Mouse (Mus musculus): ENCODE data around the gene Nkx6-1. TPM values are rescaled to one million over a fixed set of nuclear protein-coding genes. Genes with fewer than 3 reads are reported as not detected.

The Nkx6-1 gene
- polyA plus RNA-seq, 1 experiment from 2014 or later = 0.15 TPM

DNA sequence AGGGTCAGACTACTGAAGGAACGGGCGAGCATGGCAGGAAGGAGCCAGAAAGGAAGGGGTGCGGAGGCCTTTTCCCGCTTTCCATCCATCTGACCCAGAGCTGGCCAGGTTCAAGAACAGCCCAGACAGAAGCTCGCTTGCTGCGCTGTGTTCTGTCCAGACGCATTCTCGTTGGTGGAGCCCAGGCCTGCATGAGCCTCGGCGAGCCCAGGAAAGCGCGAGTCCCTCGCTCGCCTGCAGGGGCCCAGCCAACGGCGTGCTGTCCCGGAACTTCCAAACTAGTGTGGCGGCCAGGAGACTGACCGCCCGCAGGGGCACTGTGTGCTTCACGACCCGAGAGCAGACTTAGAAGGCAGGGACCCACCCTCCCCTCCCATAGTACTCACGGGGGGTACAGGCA lies 1.6 kb downstream of the Nkx6-1 start:
- H3K27ac ChIP-seq (ENCODE audit: low read depth, low read length) = no peak overlapping the region
- H3K9me3 ChIP-seq (replicated peaks; ENCODE audit: control insufficient read depth, low read length) = no peaks in the 10 kb centered on the region
- peak overlapping the region; percentile 35; the same call in 1 of the 2 replicates for H3K9ac ChIP-seq (ENCODE audit: low read length)
- peaks cover 76% of the 10 kb centered on the region for H3K27me3 ChIP-seq (replicated peaks; ENCODE audit: control insufficient read depth, insufficient read depth, low read length)
- peak overlapping the region; percentile 31 for H3K4me3 ChIP-seq (ENCODE audit: low read depth, low read length)
- DNase-seq (ENCODE audit: low spot score) (peak; percentile 65), ATAC-seq (0 out of 2 replicates have a peak, but pooled peaks have one; percentile 27)
- peaks cover 6% of the 10 kb centered on the region for H3K4me1 ChIP-seq (ENCODE audit: control insufficient read depth, insufficient read depth, low read length)
- no peaks in the 10 kb centered on the region for H3K36me3 ChIP-seq (ENCODE audit: control insufficient read depth, insufficient read depth, low read length)
- WGBS = 0% methylated on average over 23 of the region's 23 CpGs
- peak overlapping the region; percentile 49 for H3K4me2 ChIP-seq (ENCODE audit: low read length)

DNA sequence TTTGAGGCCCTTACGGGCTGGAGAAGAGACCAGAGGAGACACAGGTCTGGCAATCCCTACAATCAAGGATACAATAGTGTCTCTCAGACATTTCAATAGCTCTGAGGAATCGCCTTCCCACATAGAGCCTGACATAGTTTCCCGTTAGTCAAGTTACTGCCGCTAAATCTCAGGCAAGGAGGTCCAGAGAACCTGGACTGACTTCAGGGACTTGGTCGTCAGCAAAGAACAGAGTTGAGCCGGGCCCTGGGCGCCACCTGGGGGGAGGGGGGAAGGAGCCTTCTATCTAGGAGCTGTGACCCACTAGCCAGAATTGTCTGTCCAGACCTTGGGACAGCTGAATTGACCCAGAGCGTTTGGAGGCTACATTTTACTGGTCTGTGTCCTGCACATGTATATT lies 2.3 kb downstream of the Nkx6-1 start:
- no peak overlapping the region for H3K4me2 ChIP-seq (ENCODE audit: low read length)
- H3K4me1 ChIP-seq (ENCODE audit: control insufficient read depth, insufficient read depth, low read length) = peaks cover 6% of the 10 kb centered on the region
- no peak overlapping the region for H3K27ac ChIP-seq (ENCODE audit: low read depth, low read length)
- no peak overlapping the region for H3K9ac ChIP-seq (ENCODE audit: low read length)
- H3K36me3 ChIP-seq (ENCODE audit: control insufficient read depth, insufficient read depth, low read length) = no peaks in the 10 kb centered on the region
- DNase-seq (ENCODE audit: low spot score) (no peak), ATAC-seq (no peak)
- peaks cover 74% of the 10 kb centered on the region for H3K27me3 ChIP-seq (replicated peaks; ENCODE audit: control insufficient read depth, insufficient read depth, low read length)
- 3% methylated on average over 8 of the region's 8 CpGs for WGBS
- no peak overlapping the region for H3K4me3 ChIP-seq (ENCODE audit: low read depth, low read length)
- H3K9me3 ChIP-seq (replicated peaks; ENCODE audit: control insufficient read depth, low read length) = no peaks in the 10 kb centered on the region

DNA sequence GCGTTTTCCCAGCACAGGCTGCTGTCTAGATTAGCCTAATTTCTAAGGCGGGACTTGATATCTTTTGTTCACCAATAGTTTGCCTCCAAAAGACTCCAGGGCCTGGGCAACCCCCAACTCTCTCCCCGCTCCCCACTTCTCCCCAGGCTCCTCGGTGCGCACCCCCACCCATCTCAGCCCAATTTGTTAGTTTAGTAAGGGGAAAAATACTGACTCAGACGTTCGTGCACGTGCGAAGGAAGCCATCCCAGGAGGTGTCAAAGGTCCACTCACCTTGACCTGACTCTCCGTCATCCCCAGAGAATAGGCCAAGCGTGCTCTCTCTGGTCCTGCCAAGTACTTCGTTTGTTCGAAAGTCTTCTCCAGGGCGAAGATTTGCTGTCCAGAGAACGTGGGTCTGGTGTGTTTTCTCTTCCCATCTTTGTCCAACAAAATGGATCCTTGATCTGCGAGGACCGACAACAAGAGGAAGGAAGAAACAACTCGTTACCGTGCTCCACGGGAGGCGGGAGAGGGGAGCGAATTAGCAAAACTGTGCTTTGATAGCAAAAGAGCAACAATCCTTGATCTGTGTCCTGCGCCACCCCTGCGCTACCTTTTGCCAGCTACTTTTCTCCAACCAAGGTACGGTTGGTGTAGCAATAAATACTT lies 3.1 kb downstream of the Nkx6-1 start:
- Histone ChIP-seq H3K9ac (ENCODE audit: low read length) (no peak overlapping the region), H3K4me3 (ENCODE audit: low read depth, low read length) (no peak overlapping the region), H3K4me2 (ENCODE audit: low read length) (no peak overlapping the region), H3K9me3 (replicated peaks; ENCODE audit: control insufficient read depth, low read length) (no peaks in the 10 kb centered on the region), H3K27me3 (replicated peaks; ENCODE audit: control insufficient read depth, insufficient read depth, low read length) (peaks cover 74% of the 10 kb centered on the region), H3K27ac (ENCODE audit: low read depth, low read length) (no peak overlapping the region), H3K36me3 (ENCODE audit: control insufficient read depth, insufficient read depth, low read length) (no peaks in the 10 kb centered on the region), H3K4me1 (ENCODE audit: control insufficient read depth, insufficient read depth, low read length) (peaks cover 6% of the 10 kb centered on the region)
- 1% methylated on average over 25 of the region's 25 CpGs for WGBS
- no peak for ATAC-seq
- no peak for DNase-seq (ENCODE audit: low spot score)

DNA sequence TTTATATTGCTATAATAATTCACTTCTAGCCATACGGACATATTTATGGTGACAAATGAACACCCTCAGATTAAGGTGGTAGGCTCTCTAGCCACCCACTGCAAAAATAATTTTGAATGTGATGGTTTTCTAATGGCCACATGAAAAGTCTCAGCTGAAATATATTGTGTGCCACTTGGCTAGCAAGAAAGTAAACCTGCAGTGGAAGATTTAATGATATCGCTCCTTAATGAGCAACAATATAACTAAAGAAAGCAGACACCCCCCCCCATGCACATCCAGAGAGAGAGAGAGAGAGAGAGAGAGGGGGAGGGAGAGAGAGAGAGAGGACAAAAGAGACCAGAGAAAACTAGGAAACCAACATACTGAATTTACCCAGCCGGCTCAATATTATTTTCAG lies 4.1 kb downstream of the Nkx6-1 start:
- Histone ChIP-seq H3K4me2 (ENCODE audit: low read length) (no peak overlapping the region), H3K27me3 (replicated peaks; ENCODE audit: control insufficient read depth, insufficient read depth, low read length) (peaks cover 76% of the 10 kb centered on the region), H3K4me3 (ENCODE audit: low read depth, low read length) (no peak overlapping the region), H3K4me1 (ENCODE audit: control insufficient read depth, insufficient read depth, low read length) (peaks cover 6% of the 10 kb centered on the region), H3K36me3 (ENCODE audit: control insufficient read depth, insufficient read depth, low read length) (no peaks in the 10 kb centered on the region), H3K9ac (ENCODE audit: low read length) (no peak overlapping the region), H3K27ac (ENCODE audit: low read depth, low read length) (no peak overlapping the region), H3K9me3 (replicated peaks; ENCODE audit: control insufficient read depth, low read length) (no peaks in the 10 kb centered on the region)
- DNase-seq (ENCODE audit: low spot score) (no peak), ATAC-seq (no peak)
- 0% methylated on average over 3 of the region's 3 CpGs for WGBS

DNA sequence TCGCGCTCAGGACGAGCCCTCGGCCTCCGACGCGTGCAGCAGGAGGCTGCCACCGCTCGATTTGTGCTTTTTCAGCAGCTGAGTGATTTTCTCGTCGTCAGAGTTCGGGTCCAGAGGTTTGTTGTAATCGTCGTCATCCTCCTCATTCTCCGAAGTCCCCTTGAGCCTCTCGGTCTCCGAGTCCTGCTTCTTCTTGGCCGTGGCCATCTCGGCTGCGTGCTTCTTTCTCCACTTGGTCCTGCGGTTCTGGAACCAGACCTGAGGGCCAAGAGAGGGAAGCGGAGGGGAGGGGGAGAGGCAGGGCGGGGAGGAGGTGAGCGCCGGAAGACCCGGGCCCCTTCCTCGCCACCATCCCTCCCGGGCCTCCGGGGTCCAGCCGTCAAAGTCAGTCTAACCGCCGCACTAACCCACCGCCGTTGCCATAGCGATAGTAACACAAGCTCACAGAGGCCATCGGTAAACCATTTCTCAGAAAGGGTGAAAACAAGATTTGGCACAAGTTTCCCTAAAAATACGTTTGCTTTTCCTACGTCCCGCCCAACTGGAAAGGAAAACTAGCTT lies 5.3 kb downstream of the Nkx6-1 start:
- DNase-seq (ENCODE audit: low spot score) (peak; percentile 59), ATAC-seq (no peak)
- Histone ChIP-seq H3K4me3 (ENCODE audit: low read depth, low read length) (peak overlapping the region; percentile 6; the same call in 1 of the 2 replicates), H3K27me3 (replicated peaks; ENCODE audit: control insufficient read depth, insufficient read depth, low read length) (peaks cover 76% of the 10 kb centered on the region), H3K4me2 (ENCODE audit: low read length) (peak overlapping the region; percentile 14; the same call in 1 of the 2 replicates), H3K36me3 (ENCODE audit: control insufficient read depth, insufficient read depth, low read length) (no peaks in the 10 kb centered on the region), H3K9ac (ENCODE audit: low read length) (no peak overlapping the region), H3K27ac (ENCODE audit: low read depth, low read length) (no peak overlapping the region), H3K9me3 (replicated peaks; ENCODE audit: control insufficient read depth, low read length) (no peaks in the 10 kb centered on the region), H3K4me1 (ENCODE audit: control insufficient read depth, insufficient read depth, low read length) (peaks cover 6% of the 10 kb centered on the region; the same call in 1 of the 2 replicates)
- WGBS = under 1% methylated on average over 32 of the region's 39 CpGs

DNA sequence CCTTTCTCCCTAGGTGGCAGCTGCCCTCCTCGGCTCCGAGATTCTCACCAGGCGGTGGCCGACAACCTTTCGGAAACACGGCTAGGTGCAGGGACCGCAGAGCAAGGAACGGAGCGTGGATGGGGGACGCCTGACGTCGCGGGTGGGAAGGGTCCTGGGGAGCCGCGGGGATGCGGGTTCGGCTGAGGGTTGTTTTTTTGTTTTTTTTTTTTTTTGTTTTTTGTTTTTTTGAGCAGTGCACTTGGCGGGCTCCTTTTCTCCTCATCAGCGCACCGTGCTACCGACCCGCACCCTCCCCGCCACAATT lies 5.9 kb downstream of the Nkx6-1 start:
- Histone ChIP-seq H3K9me3 (replicated peaks; ENCODE audit: control insufficient read depth, low read length) (no peaks in the 10 kb centered on the region), H3K27ac (ENCODE audit: low read depth, low read length) (no peak overlapping the region), H3K4me2 (ENCODE audit: low read length) (no peak overlapping the region), H3K27me3 (replicated peaks; ENCODE audit: control insufficient read depth, insufficient read depth, low read length) (peaks cover 77% of the 10 kb centered on the region), H3K4me3 (ENCODE audit: low read depth, low read length) (no peak overlapping the region), H3K36me3 (ENCODE audit: control insufficient read depth, insufficient read depth, low read length) (no peaks in the 10 kb centered on the region), H3K9ac (ENCODE audit: low read length) (no peak overlapping the region), H3K4me1 (ENCODE audit: control insufficient read depth, insufficient read depth, low read length) (peaks cover 5% of the 10 kb centered on the region; the same call in 1 of the 2 replicates)
- no peak for ATAC-seq
- no peak for DNase-seq (ENCODE audit: low spot score)
- WGBS = under 1% methylated on average over 22 of the region's 23 CpGs

DNA sequence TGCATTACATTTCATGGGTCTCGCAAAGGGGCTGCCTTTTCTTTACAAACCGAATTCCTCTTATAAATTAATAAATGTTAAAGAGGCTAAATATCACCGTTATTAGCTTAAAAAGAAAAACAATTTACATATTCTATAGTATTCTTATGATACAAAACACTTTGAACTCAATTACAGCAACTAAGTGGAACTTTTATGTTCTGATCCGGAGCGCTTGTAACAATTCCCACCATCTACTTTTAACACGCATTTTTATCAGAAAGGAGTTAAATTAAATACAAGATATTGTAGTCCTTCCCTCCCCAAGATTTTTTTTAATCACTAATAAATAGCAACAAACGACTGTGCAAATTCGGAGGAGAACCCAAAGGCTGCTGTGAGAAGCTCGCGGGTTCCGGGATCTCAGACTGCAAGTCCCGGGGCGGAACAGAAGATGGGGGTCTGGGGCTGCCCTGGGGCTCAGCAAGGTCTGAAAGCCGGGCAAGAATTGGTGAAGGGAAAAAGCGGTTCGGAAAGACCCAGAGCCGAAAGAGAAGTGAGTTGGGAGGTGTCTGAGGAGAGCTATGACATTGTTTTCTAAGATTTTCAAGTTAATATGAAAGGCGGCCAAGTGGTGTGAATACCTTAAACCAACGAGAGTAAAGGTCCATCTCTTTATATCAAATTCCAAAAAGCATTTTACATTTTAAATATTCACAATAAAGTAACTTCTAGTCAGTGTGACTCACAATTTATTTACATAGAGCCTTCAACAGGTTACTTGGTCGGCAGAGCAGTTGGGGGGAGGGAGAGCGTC lies 6.4 kb downstream of the Nkx6-1 start:
- Histone ChIP-seq H3K36me3 (ENCODE audit: control insufficient read depth, insufficient read depth, low read length) (no peaks in the 10 kb centered on the region), H3K4me1 (ENCODE audit: control insufficient read depth, insufficient read depth, low read length) (0 out of 2 replicates have a peak, but pooled peaks cover under 1% of the 10 kb centered on the region), H3K27me3 (replicated peaks; ENCODE audit: control insufficient read depth, insufficient read depth, low read length) (peaks cover 79% of the 10 kb centered on the region), H3K27ac (ENCODE audit: low read depth, low read length) (no peak overlapping the region), H3K4me2 (ENCODE audit: low read length) (no peak overlapping the region), H3K4me3 (ENCODE audit: low read depth, low read length) (no peak overlapping the region), H3K9me3 (replicated peaks; ENCODE audit: control insufficient read depth, low read length) (no peaks in the 10 kb centered on the region), H3K9ac (ENCODE audit: low read length) (no peak overlapping the region)
- under 1% methylated on average over 21 of the region's 21 CpGs for WGBS
- ATAC-seq (no peak), DNase-seq (ENCODE audit: low spot score) (no peak)

DNA sequence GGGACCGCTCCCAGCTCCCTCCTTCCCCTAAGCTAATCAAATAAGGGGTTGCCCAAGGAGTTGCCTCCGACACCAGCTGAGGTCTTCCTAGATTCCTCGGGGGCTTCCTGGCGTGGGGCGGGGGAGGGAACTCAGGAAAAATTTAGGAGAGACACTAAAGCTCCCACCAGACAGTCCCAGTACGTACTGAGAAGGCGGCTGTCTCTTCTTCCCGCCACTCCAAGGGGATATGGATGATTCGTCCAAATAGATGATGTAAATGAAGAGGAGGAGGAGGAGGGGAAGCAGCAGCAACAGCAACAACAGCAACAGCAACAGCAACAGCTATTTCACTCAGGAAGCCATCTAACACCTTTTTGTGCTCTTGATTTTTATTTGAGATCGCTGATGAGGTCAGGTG lies 7.1 kb downstream of the Nkx6-1 start:
- Histone ChIP-seq H3K4me2 (ENCODE audit: low read length) (no peak overlapping the region), H3K27ac (ENCODE audit: low read depth, low read length) (no peak overlapping the region), H3K9me3 (replicated peaks; ENCODE audit: control insufficient read depth, low read length) (no peaks in the 10 kb centered on the region), H3K36me3 (ENCODE audit: control insufficient read depth, insufficient read depth, low read length) (no peaks in the 10 kb centered on the region), H3K27me3 (replicated peaks; ENCODE audit: control insufficient read depth, insufficient read depth, low read length) (peaks cover 80% of the 10 kb centered on the region), H3K9ac (ENCODE audit: low read length) (no peak overlapping the region), H3K4me1 (ENCODE audit: control insufficient read depth, insufficient read depth, low read length) (no peaks in the 10 kb centered on the region), H3K4me3 (ENCODE audit: low read depth, low read length) (no peak overlapping the region)
- DNase-seq (ENCODE audit: low spot score) (no peak), ATAC-seq (no peak)
- 0% methylated on average over 10 of the region's 10 CpGs for WGBS

DNA sequence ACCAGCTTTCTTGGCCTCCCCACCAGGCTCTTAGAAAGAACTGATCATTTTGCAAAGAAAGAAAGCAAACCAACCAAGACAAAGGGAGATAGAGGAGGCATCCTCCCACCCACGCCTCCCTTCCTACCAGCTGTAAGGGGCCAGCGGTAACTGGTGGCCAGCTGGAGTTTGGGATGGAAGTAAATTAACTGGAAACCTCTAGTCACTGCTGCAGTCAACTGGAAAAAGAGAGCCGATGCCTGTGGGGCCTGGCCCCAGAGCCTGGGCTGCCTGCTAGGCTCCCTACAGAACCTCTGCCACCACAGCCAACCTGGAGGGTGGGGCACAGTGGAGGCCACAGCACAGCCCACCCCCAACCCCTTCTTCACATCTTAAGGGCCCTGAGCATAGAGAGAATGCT lies 8.7 kb downstream of the Nkx6-1 start:
- Histone ChIP-seq H3K9me3 (replicated peaks; ENCODE audit: control insufficient read depth, low read length) (no peaks in the 10 kb centered on the region; the same call in 1 of the 2 replicates), H3K4me1 (ENCODE audit: control insufficient read depth, insufficient read depth, low read length) (no peaks in the 10 kb centered on the region), H3K4me2 (ENCODE audit: low read length) (no peak overlapping the region), H3K27ac (ENCODE audit: low read depth, low read length) (no peak overlapping the region), H3K36me3 (ENCODE audit: control insufficient read depth, insufficient read depth, low read length) (no peaks in the 10 kb centered on the region), H3K4me3 (ENCODE audit: low read depth, low read length) (no peak overlapping the region), H3K27me3 (replicated peaks; ENCODE audit: control insufficient read depth, insufficient read depth, low read length) (peaks cover 78% of the 10 kb centered on the region), H3K9ac (ENCODE audit: low read length) (no peak overlapping the region)
- DNase-seq (ENCODE audit: low spot score) = no peak
- 2% methylated on average over 3 of the region's 3 CpGs for WGBS
- ATAC-seq = no peak

Measured in forebrain, embryonic 14.5 days (tissue).